Mouse (Mus musculus): ENCODE measurements around the gene Ppp3ca. TPM values are rescaled to one million over a fixed set of nuclear protein-coding genes. Genes with fewer than 3 reads are reported as not detected.

Ppp3ca gene
- polyA plus RNA-seq, 1 experiment from 2014 or later, result 47.4 TPM

GRCm38 (mm10) chr3:136871772-136872532 is 202.0 kb downstream of the Ppp3ca start:
- H3K36me3 ChIP-seq, result no peaks in the 10 kb centered on the region
- no peaks in the 10 kb centered on the region for H3K9me3 ChIP-seq (replicated peaks)
- peak overlapping the region; percentile 28; the same call in 1 of the 2 replicates for H3K27ac ChIP-seq
- no peaks in the 10 kb centered on the region for H3K27me3 ChIP-seq (ENCODE audit: low read depth, poor library complexity, severe bottlenecking)
- 0 out of 2 replicates have a peak overlapping the region, but pooled peaks have one; percentile 1 for H3K4me3 ChIP-seq
- 46% methylated on average over 14 of the region's 14 CpGs for WGBS
- H3K4me1 ChIP-seq, result peaks cover 27% of the 10 kb centered on the region
- DNase-seq (ENCODE audit: low spot score), result peak; percentile 71

- Histone ChIP-seq H3K9me3 (replicated peaks) (no peaks in the 10 kb centered on the region), H3K4me3 (no peak overlapping the region), H3K36me3 (no peaks in the 10 kb centered on the region), H3K4me1 (peaks cover 27% of the 10 kb centered on the region), H3K27ac (no peak overlapping the region), H3K27me3 (ENCODE audit: low read depth, poor library complexity, severe bottlenecking) (no peaks in the 10 kb centered on the region)
- no peak for DNase-seq (ENCODE audit: low spot score)
- WGBS, result 70% methylated on average over 8 of the region's 8 CpGs
Observed at GRCm38 (mm10) chr3:136872533-136873095, 202.7 kb downstream of the Ppp3ca start.

- no peaks in the 10 kb centered on the region for H3K36me3 ChIP-seq
- H3K27me3 ChIP-seq (ENCODE audit: low read depth, poor library complexity, severe bottlenecking), result no peaks in the 10 kb centered on the region
- no peaks in the 10 kb centered on the region for H3K9me3 ChIP-seq (replicated peaks)
- no peak for DNase-seq (ENCODE audit: low spot score)
- H3K4me1 ChIP-seq, result peaks cover 27% of the 10 kb centered on the region
- H3K27ac ChIP-seq, result no peak overlapping the region
- 85% methylated on average over 7 of the region's 7 CpGs for WGBS
- H3K4me3 ChIP-seq, result no peak overlapping the region
Observed at GRCm38 (mm10) chr3:136873809-136874449, 204.0 kb downstream of the Ppp3ca start.

GRCm38 (mm10) chr3:136874566-136874965 is 204.6 kb downstream of the Ppp3ca start:
- H3K27me3 ChIP-seq (ENCODE audit: low read depth, poor library complexity, severe bottlenecking), result no peaks in the 10 kb centered on the region
- no peaks in the 10 kb centered on the region for H3K36me3 ChIP-seq
- H3K27ac ChIP-seq, result no peak overlapping the region
- H3K4me3 ChIP-seq, result no peak overlapping the region
- H3K4me1 ChIP-seq, result peaks cover 27% of the 10 kb centered on the region
- 76% methylated on average over 5 of the region's 5 CpGs for WGBS
- H3K9me3 ChIP-seq (replicated peaks), result no peaks in the 10 kb centered on the region
- DNase-seq (ENCODE audit: low spot score), result no peak

GRCm38 (mm10) chr3:136887741-136888140 is 217.8 kb downstream of the Ppp3ca start:
- no peak for DNase-seq (ENCODE audit: low spot score)
- Histone ChIP-seq H3K27me3 (ENCODE audit: low read depth, poor library complexity, severe bottlenecking) (no peaks in the 10 kb centered on the region), H3K9me3 (replicated peaks) (no peaks in the 10 kb centered on the region), H3K27ac (no peak overlapping the region), H3K36me3 (peaks cover 4% of the 10 kb centered on the region; the same call in 1 of the 2 replicates), H3K4me1 (no peaks in the 10 kb centered on the region), H3K4me3 (no peak overlapping the region)
- 89% methylated on average over 9 of the region's 9 CpGs for WGBS

- WGBS, result 68% methylated on average over 3 of the region's 3 CpGs
- no peaks in the 10 kb centered on the region for H3K9me3 ChIP-seq (replicated peaks)
- DNase-seq (ENCODE audit: low spot score), result no peak
- H3K4me1 ChIP-seq, result no peaks in the 10 kb centered on the region
- no peak overlapping the region for H3K27ac ChIP-seq
- no peak overlapping the region for H3K4me3 ChIP-seq
- peaks cover 19% of the 10 kb centered on the region for H3K36me3 ChIP-seq
- H3K27me3 ChIP-seq (ENCODE audit: low read depth, poor library complexity, severe bottlenecking), result no peaks in the 10 kb centered on the region
Observed at GRCm38 (mm10) chr3:136892140-136892539, 222.2 kb downstream of the Ppp3ca start.

GRCm38 (mm10) chr3:136893596-136894402 is 223.9 kb downstream of the Ppp3ca start:
- H3K36me3 ChIP-seq, result peaks cover 19% of the 10 kb centered on the region
- no peak for DNase-seq (ENCODE audit: low spot score)
- 93% methylated on average over 18 of the region's 18 CpGs for WGBS

GRCm38 (mm10) chr3:136895498-136895897 is 225.6 kb downstream of the Ppp3ca start:
- Histone ChIP-seq H3K27ac (no peak overlapping the region), H3K36me3 (peaks cover 19% of the 10 kb centered on the region), H3K4me3 (no peak overlapping the region), H3K27me3 (ENCODE audit: low read depth, poor library complexity, severe bottlenecking) (no peaks in the 10 kb centered on the region), H3K9me3 (replicated peaks) (no peaks in the 10 kb centered on the region), H3K4me1 (no peaks in the 10 kb centered on the region)
- no peak for DNase-seq (ENCODE audit: low spot score)

More at GRCm38 (mm10) chr3:136893596-136894402, 223.9 kb downstream of the Ppp3ca start:
- Histone ChIP-seq H3K27ac (no peak overlapping the region), H3K4me1 (no peaks in the 10 kb centered on the region), H3K9me3 (replicated peaks) (no peaks in the 10 kb centered on the region), H3K4me3 (no peak overlapping the region), H3K27me3 (ENCODE audit: low read depth, poor library complexity, severe bottlenecking) (no peaks in the 10 kb centered on the region)

GRCm38 (mm10) chr3:136896276-136896675 is 226.4 kb downstream of the Ppp3ca start:
- H3K27ac ChIP-seq, result no peak overlapping the region
- no peaks in the 10 kb centered on the region for H3K27me3 ChIP-seq (ENCODE audit: low read depth, poor library complexity, severe bottlenecking)
- no peaks in the 10 kb centered on the region for H3K4me1 ChIP-seq
- DNase-seq (ENCODE audit: low spot score), result no peak
- H3K9me3 ChIP-seq (replicated peaks), result no peaks in the 10 kb centered on the region
- H3K36me3 ChIP-seq, result peaks cover 19% of the 10 kb centered on the region
- 91% methylated on average over 4 of the region's 4 CpGs for WGBS
- no peak overlapping the region for H3K4me3 ChIP-seq

GRCm38 (mm10) chr3:136899744-136900143 is 229.8 kb downstream of the Ppp3ca start:
- Histone ChIP-seq H3K27ac (no peak overlapping the region), H3K36me3 (peaks cover 16% of the 10 kb centered on the region), H3K4me1 (no peaks in the 10 kb centered on the region), H3K9me3 (replicated peaks) (no peaks in the 10 kb centered on the region), H3K4me3 (no peak overlapping the region), H3K27me3 (ENCODE audit: low read depth, poor library complexity, severe bottlenecking) (no peaks in the 10 kb centered on the region)
- 81% methylated on average over 2 of the region's 2 CpGs for WGBS
- no peak for DNase-seq (ENCODE audit: low spot score)

- Histone ChIP-seq H3K27ac (no peak overlapping the region), H3K36me3 (peaks cover 13% of the 10 kb centered on the region), H3K9me3 (replicated peaks) (no peaks in the 10 kb centered on the region), H3K4me3 (no peak overlapping the region), H3K27me3 (ENCODE audit: low read depth, poor library complexity, severe bottlenecking) (no peaks in the 10 kb centered on the region), H3K4me1 (no peaks in the 10 kb centered on the region)
- 91% methylated on average over 6 of the region's 6 CpGs for WGBS
- DNase-seq (ENCODE audit: low spot score), result no peak
Observed at GRCm38 (mm10) chr3:136900986-136901385, 231.1 kb downstream of the Ppp3ca start.

- Histone ChIP-seq H3K27me3 (ENCODE audit: low read depth, poor library complexity, severe bottlenecking) (no peaks in the 10 kb centered on the region), H3K36me3 (peaks cover 14% of the 10 kb centered on the region), H3K9me3 (replicated peaks) (no peaks in the 10 kb centered on the region), H3K27ac (no peak overlapping the region), H3K4me3 (no peak overlapping the region), H3K4me1 (no peaks in the 10 kb centered on the region)
- WGBS, result 95% methylated on average over 18 of the region's 18 CpGs
- no peak for DNase-seq (ENCODE audit: low spot score)
Observed at GRCm38 (mm10) chr3:136902776-136903175, 232.9 kb downstream of the Ppp3ca start.
